Mouse (Mus musculus) MEL (cell line): ENCODE results near the gene Ddx25. TPM values are rescaled to one million over a fixed set of nuclear protein-coding genes. Genes with fewer than 3 reads are reported as not detected.

ENCODE experiments used
- DNase-seq: peaks from one replicate; pipeline ENCODE4 v3.0.0; 2011; ENCODE audit warnings: low read depth, low spot score
- H3K27ac ChIP-seq: 2 replicates; pipeline ENCODE4 v1.5.1; 2012; ENCODE audit warnings: low read depth, mild to moderate bottlenecking, control low read depth, low read length, moderate library complexity; ENCODE audit not compliant: control insufficient read depth
- H3K27me3 ChIP-seq, 2 experiments: fragments of 150-350 bp in 1 of 2; sonication (generic) in 1 of 2; 2 replicates each; pipeline ENCODE4 v1.6.1; 2012; ENCODE audit warnings: low read length in 2 of 2, mild to moderate bottlenecking in 2 of 2, improper control_type of control experiment in 1 of 2, moderate library complexity in 1 of 2; ENCODE audit not compliant: insufficient read depth in 2 of 2, control insufficient read depth in 1 of 2
- H3K36me3 ChIP-seq, 2 experiments: 2 replicates each; pipeline ENCODE4 v1.6.1; 2012 to 2014; ENCODE audit warnings: low read length in 2 of 2, improper control_type of control experiment in 1 of 2, inconsistent platforms in 1 of 2, mild to moderate bottlenecking in 1 of 2; ENCODE audit not compliant: insufficient read depth in 2 of 2, control insufficient read depth in 1 of 2
- H3K4me1 ChIP-seq, 2 experiments: fragments of 150-350 bp in 1 of 2; sonication (generic) in 1 of 2; 2 replicates each; pipeline ENCODE4 v1.6.1; 2012; ENCODE audit warnings: low read length in 2 of 2, improper control_type of control experiment in 1 of 2, mild to moderate bottlenecking in 1 of 2; ENCODE audit not compliant: insufficient read depth in 2 of 2, control insufficient read depth in 1 of 2
- H3K4me3 ChIP-seq, 2 experiments: fragments of 150-350 bp in 1 of 2; sonication (generic) in 1 of 2; 2 replicates each; pipeline ENCODE4 v1.5.1; 2012; ENCODE audit warnings: low read depth in 2 of 2, low read length in 2 of 2, mild to moderate bottlenecking in 2 of 2, moderate library complexity in 2 of 2, control low read depth in 1 of 2, improper control_type of control experiment in 1 of 2; ENCODE audit not compliant: control insufficient read depth in 1 of 2, insufficient read depth in 1 of 2
- H3K79me2 ChIP-seq: 2 replicates; pipeline ENCODE4 v1.6.1; 2012; ENCODE audit warnings: mild to moderate bottlenecking, low read length, moderate library complexity; ENCODE audit not compliant: control insufficient read depth, poor library complexity, insufficient read depth
- H3K9ac ChIP-seq: 2 replicates; pipeline ENCODE4 v1.6.1; 2012; ENCODE audit warnings: low read depth, mild to moderate bottlenecking, control low read depth, low read length, moderate library complexity; ENCODE audit not compliant: control insufficient read depth, poor library complexity, severe bottlenecking
- H3K9me3 ChIP-seq: fragments of 150-350 bp; sonication (generic); replicated peaks from 2 replicates; pipeline ENCODE4 v1.6.1; 2012; ENCODE audit warnings: mild to moderate bottlenecking, low read length, improper control_type of control experiment, moderate library complexity; ENCODE audit not compliant: insufficient read depth
- BHLHE40 ChIP-seq: IDR thresholded peaks from 2 replicates; pipeline ENCODE4 v1.6.1; 2012; ENCODE audit warnings: low read depth, mild to moderate bottlenecking, inconsistent platforms, low read length, improper control_type of control experiment, borderline replicate concordance
- CHD1 ChIP-seq: IDR thresholded peaks from 2 replicates; pipeline ENCODE4 v1.6.1; 2012; ENCODE audit warnings: low read depth, mild to moderate bottlenecking, inconsistent platforms, low read length, improper control_type of control experiment
- CHD2 ChIP-seq: IDR thresholded peaks from 2 replicates; pipeline ENCODE4 v1.6.1; 2011; ENCODE audit warnings: low read length, improper control_type of control experiment
- EP300 ChIP-seq, 2 experiments: IDR thresholded peaks; 2 replicates each; pipeline ENCODE4 v1.6.1; 2011; ENCODE audit warnings: improper control_type of control experiment in 2 of 2, low read length in 2 of 2, low read depth in 1 of 2, mild to moderate bottlenecking in 1 of 2
- ETS1 ChIP-seq: IDR thresholded peaks from 2 replicates; pipeline ENCODE4 v1.6.1; 2012; ENCODE audit warnings: low read depth, mild to moderate bottlenecking, inconsistent platforms, low read length, improper control_type of control experiment, moderate library complexity
- GABPA ChIP-seq: IDR thresholded peaks from 2 replicates; pipeline ENCODE4 v1.6.1; 2012; ENCODE audit warnings: low read depth, mild to moderate bottlenecking, inconsistent platforms, low read length, improper control_type of control experiment, moderate library complexity
- HCFC1 ChIP-seq: IDR thresholded peaks from 2 replicates; pipeline ENCODE4 v1.6.1; 2012; ENCODE audit warnings: low read depth, mild to moderate bottlenecking, inconsistent platforms, low read length, improper control_type of control experiment, moderate library complexity
- JUND ChIP-seq: IDR thresholded peaks from 2 replicates; pipeline ENCODE4 v1.6.1; 2011; ENCODE audit warnings: low read depth, mild to moderate bottlenecking, improper control_type of control experiment, low read length
- MAX ChIP-seq: IDR thresholded peaks from 2 replicates; pipeline ENCODE4 v1.6.1; 2011; ENCODE audit warnings: low read length, improper control_type of control experiment
- MAZ ChIP-seq: IDR thresholded peaks from 2 replicates; pipeline ENCODE4 v1.6.1; 2012; ENCODE audit warnings: low read depth, mild to moderate bottlenecking, inconsistent platforms, low read length, improper control_type of control experiment
- MYB ChIP-seq: IDR thresholded peaks from 2 replicates; pipeline ENCODE4 v1.6.1; 2011; ENCODE audit warnings: mild to moderate bottlenecking, low read depth, low read length, improper control_type of control experiment
- MYC ChIP-seq: IDR thresholded peaks from 2 replicates; pipeline ENCODE4 v1.6.1; 2011; ENCODE audit warnings: low read depth, mild to moderate bottlenecking, low read length, improper control_type of control experiment, moderate library complexity
- NELFE ChIP-seq: IDR thresholded peaks from 2 replicates; pipeline ENCODE4 v1.6.1; 2011; ENCODE audit warnings: low read depth, low read length, improper control_type of control experiment
- NRF1 ChIP-seq: IDR thresholded peaks from 2 replicates; pipeline ENCODE4 v1.6.1; 2014; ENCODE audit warnings: low read depth, mild to moderate bottlenecking, inconsistent platforms, low read length, improper control_type of control experiment, moderate library complexity; ENCODE audit not compliant: poor library complexity, insufficient read depth, severe bottlenecking
- POLR2A ChIP-seq, 2 experiments: IDR thresholded peaks; 2 replicates each; pipeline ENCODE4 v1.6.1; 2011 to 2012; ENCODE audit warnings: low read length in 2 of 2, mild to moderate bottlenecking in 2 of 2, control low read depth in 1 of 2, improper control_type of control experiment in 1 of 2, low read depth in 1 of 2, moderate library complexity in 1 of 2; ENCODE audit not compliant: control insufficient read depth in 1 of 2, insufficient read depth in 1 of 2, poor library complexity in 1 of 2
- POLR2AphosphoS2 ChIP-seq: IDR thresholded peaks from 2 replicates; pipeline ENCODE4 v1.6.1; 2011; ENCODE audit warnings: low read length, improper control_type of control experiment
- POLR2AphosphoS5 ChIP-seq: IDR thresholded peaks from 2 replicates; pipeline ENCODE4 v1.6.1; 2012; ENCODE audit warnings: low read depth, borderline replicate concordance, mild to moderate bottlenecking, inconsistent platforms, low read length, moderate library complexity, mixed read lengths
- RAD21 ChIP-seq: IDR thresholded peaks from 2 replicates; pipeline ENCODE4 v1.6.1; 2011; ENCODE audit warnings: mild to moderate bottlenecking, low read depth, low read length, improper control_type of control experiment
- RCOR1 ChIP-seq: IDR thresholded peaks from 2 replicates; pipeline ENCODE4 v1.6.1; 2012; ENCODE audit warnings: low read depth, mild to moderate bottlenecking, inconsistent platforms, low read length, improper control_type of control experiment
- SIN3A ChIP-seq: IDR thresholded peaks from 2 replicates; pipeline ENCODE4 v1.6.1; 2012; ENCODE audit warnings: low read length, improper control_type of control experiment, inconsistent platforms
- SMC3 ChIP-seq: IDR thresholded peaks from 2 replicates; pipeline ENCODE4 v1.6.1; 2011; ENCODE audit warnings: low read depth, low read length, improper control_type of control experiment
- TBP ChIP-seq: IDR thresholded peaks from 2 replicates; pipeline ENCODE4 v1.8.0; 2011; ENCODE audit warnings: low read depth, low read length, improper control_type of control experiment
- TCF12 ChIP-seq: IDR thresholded peaks from 2 replicates; pipeline ENCODE4 v1.6.1; 2014; ENCODE audit warnings: low read depth, mild to moderate bottlenecking, inconsistent platforms, low read length, improper control_type of control experiment, moderate library complexity
- USF1 ChIP-seq: IDR thresholded peaks from 2 replicates; pipeline ENCODE4 v1.6.1; 2014; ENCODE audit warnings: low read depth, mild to moderate bottlenecking, inconsistent platforms, low read length, improper control_type of control experiment, moderate library complexity
- USF2 ChIP-seq, 2 experiments: IDR thresholded peaks; 2 replicates each; pipeline ENCODE4 v1.6.1; 2011 to 2012; ENCODE audit warnings: improper control_type of control experiment in 2 of 2, low read length in 2 of 2, borderline replicate concordance in 1 of 2, inconsistent platforms in 1 of 2, low read depth in 1 of 2, mild to moderate bottlenecking in 1 of 2; ENCODE audit not compliant: insufficient read depth in 1 of 2
- ZC3H11A ChIP-seq: IDR thresholded peaks from 2 replicates; pipeline ENCODE4 v1.6.1; 2012; ENCODE audit warnings: low read depth, mild to moderate bottlenecking, inconsistent platforms, low read length, improper control_type of control experiment
- ZMIZ1 ChIP-seq: IDR thresholded peaks from 2 replicates; pipeline ENCODE4 v1.6.1; 2012; ENCODE audit warnings: low read depth, mild to moderate bottlenecking, inconsistent platforms, low read length, improper control_type of control experiment, moderate library complexity
- ZNF384 ChIP-seq: IDR thresholded peaks from 2 replicates; pipeline ENCODE4 v1.6.1; 2012; ENCODE audit warnings: low read depth, mild to moderate bottlenecking, inconsistent platforms, low read length, improper control_type of control experiment
- polyA plus RNA-seq, 2 experiments: library from polyadenylated mRNA; stranded (reverse) in 1 of 2; unstranded in 1 of 2; fragments of >175 nt in 1 of 2; fragments of >200 nt in 1 of 2; gene quantifications; 2 replicates each; pipeline versions ENCODE4 v1.2.1 to v1.2.4; 2012; ENCODE audit warnings: low replicate concordance in 2 of 2, low read depth in 1 of 2; ENCODE audit not compliant: insufficient read length in 2 of 2, insufficient read depth in 1 of 2, missing spikeins in 1 of 2
- total RNA-seq: library from RNA; depleted of rRNA; stranded (reverse); fragments of 300-350 nt; gene quantifications from 2 replicates; pipeline ENCODE4 v1.2.3, GENCODE M21; 2012

Ddx25 gene
- total and polyA plus RNA-seq, 3 experiments = 0.35 TPM; not detected in 1

GRCm38 (mm10) chr9:35570663-35571062 is 12.3 kb upstream of the Ddx25 start:
- H3K4me3 ChIP-seq = peak overlapping the region; percentile 81 to 99
- H3K4me1 ChIP-seq = peaks cover 0 to 6% of the 10 kb centered on the region in 2 experiments; a peak in 1 of 4 replicates
- H3K9ac ChIP-seq = peak overlapping the region; percentile 91
- TF ChIP-seq SIN3A (no peak), POLR2A (IDR thresholded peaks at IDR 0.05; ENCODE audit: control insufficient read depth in 1 of 2, insufficient read depth in 1 of 2, low read depth in 1 of 2, low read length in 2 of 2, poor library complexity in 1 of 2) (no peak), EP300 (IDR thresholded peaks at IDR 0.05; ENCODE audit: low read depth in 1 of 2, low read length in 2 of 2) (peak in 1 of 2 experiments; percentile 11; a peak in 1 of 4 replicates)
- no peaks in the 10 kb centered on the region for H3K9me3 ChIP-seq
- DNase-seq = no peak
- H3K79me2 ChIP-seq = peaks cover 11% of the 10 kb centered on the region
- peak overlapping the region; percentile 95 for H3K27ac ChIP-seq
- peaks cover 9 to 21% of the 10 kb centered on the region in 2 experiments for H3K36me3 ChIP-seq
- H3K27me3 ChIP-seq = no peaks in the 10 kb centered on the region

GRCm38 (mm10) chr9:35569571-35570534 is 11.5 kb upstream of the Ddx25 start, which contains the start of the genes Pate2 and Hyls1:
TSS of gene Pate2 (plus strand) at chr9:35570284.
TSS of gene Hyls1 (minus strand) at chr9:35570398.
- DNase-seq = peak; percentile 98
- Histone ChIP-seq H3K4me1 (peaks cover 0 to 6% of the 10 kb centered on the region in 2 experiments; a peak in 1 of 4 replicates), H3K79me2 (peaks cover 11% of the 10 kb centered on the region), H3K36me3 (peaks cover 9 to 22% of the 10 kb centered on the region in 2 experiments), H3K9me3 (no peaks in the 10 kb centered on the region), H3K9ac (peak within 1 kb of the TSS; percentile 91), H3K4me3 (peak within 1 kb of the TSS; percentile 81 to 99), H3K27me3 (no peaks in the 10 kb centered on the region), H3K27ac (peak within 1 kb of the TSS; percentile 95)
- TF ChIP-seq CHD1 = no peak
- TF ChIP-seq ZMIZ1 = peak; percentile 64
- TF ChIP-seq JUND = no peak
- TF ChIP-seq BHLHE40 = peak; percentile 49; the same call in 1 of the 2 replicates
- peak; percentile 5; the same call in 1 of the 2 replicates for TF ChIP-seq POLR2AphosphoS5
- TF ChIP-seq SMC3 = peak; percentile 4; the same call in 1 of the 2 replicates
- TF ChIP-seq ETS1 = 0 out of 2 replicates have a peak, but pooled peaks have one; percentile 6
- TF ChIP-seq MYB = peak; percentile 96
- peak; percentile 75 for TF ChIP-seq NELFE
- TF ChIP-seq USF1 = no peak
- peak; percentile 95 for TF ChIP-seq NRF1
- no peak; the same call in 1 of the 2 replicates for TF ChIP-seq MAX
- TF ChIP-seq POLR2AphosphoS2 = peak; percentile 92
- peak; percentile 75; the same call in 1 of the 2 replicates for TF ChIP-seq TBP
- peak; percentile 72 to 91 for TF ChIP-seq POLR2A (IDR thresholded peaks at IDR 0.05; ENCODE audit: control insufficient read depth in 1 of 2, insufficient read depth in 1 of 2, low read depth in 1 of 2, low read length in 2 of 2, poor library complexity in 1 of 2)
- TF ChIP-seq HCFC1 = peak; percentile 54; the same call in 1 of the 2 replicates
- no peak for TF ChIP-seq GABPA
- no peak for TF ChIP-seq CHD2
- TF ChIP-seq ZC3H11A = no peak
- TF ChIP-seq SIN3A = peak; percentile 77
- no peak for TF ChIP-seq ZNF384
- peak; percentile 35 for TF ChIP-seq TCF12
- peak; percentile 59; the same call in 1 of the 2 replicates for TF ChIP-seq MYC
- TF ChIP-seq USF2 (IDR thresholded peaks at IDR 0.05; ENCODE audit: borderline replicate concordance in 1 of 2, insufficient read depth in 1 of 2, low read depth in 1 of 2, low read length in 2 of 2) = no peak
- TF ChIP-seq EP300 (IDR thresholded peaks at IDR 0.05; ENCODE audit: low read depth in 1 of 2, low read length in 2 of 2) = no peak; a peak in 2 of 4 replicates
- TF ChIP-seq RCOR1 = no peak; the same call in 1 of the 2 replicates
- peak; percentile 70; the same call in 1 of the 2 replicates for TF ChIP-seq MAZ
- no peak for TF ChIP-seq RAD21
